Mouse (Mus musculus): Measurements from ENCODE around the gene Plcb3.

DNA sequence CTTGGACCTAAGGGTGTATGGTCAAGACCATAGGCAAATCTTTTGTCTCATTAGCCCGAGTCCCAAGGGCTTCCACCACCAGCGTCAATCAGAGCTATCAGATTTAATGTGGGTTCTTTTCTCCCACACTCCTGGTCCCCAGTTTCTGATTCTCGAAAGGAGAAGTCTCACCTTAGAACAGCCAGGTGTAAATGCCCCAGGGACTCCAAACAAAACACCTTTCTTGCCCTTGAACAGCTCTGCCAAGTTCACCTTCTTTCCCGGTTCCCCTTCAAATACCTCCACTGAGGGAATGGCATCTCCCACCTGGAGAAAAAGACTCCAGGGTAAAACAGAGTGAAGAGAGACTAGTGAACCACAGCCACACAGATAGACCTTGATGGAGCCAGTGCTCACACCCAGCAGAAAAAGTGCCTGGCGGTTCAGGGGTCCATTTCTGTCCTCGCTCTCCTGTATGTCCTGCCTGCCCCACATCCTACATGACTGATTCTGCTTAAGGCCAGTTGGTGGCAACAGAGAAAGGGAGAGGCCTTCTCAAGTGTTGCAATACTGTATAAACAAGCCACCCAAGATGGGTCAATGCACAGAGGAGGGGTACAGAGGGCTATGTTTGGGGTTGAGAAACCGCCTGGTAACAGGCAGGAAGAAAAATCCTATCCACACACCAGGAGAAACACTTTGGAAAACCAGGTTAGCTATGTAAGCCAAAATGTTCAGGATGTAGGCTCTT lies 68.3 kb downstream of the Plcb3 start:
- TF ChIP-seq GATA1 (IDR thresholded peaks at IDR 0.05; ENCODE audit: borderline replicate concordance, low read length) (no peak), FLI1 (IDR thresholded peaks at IDR 0.05; ENCODE audit: low read length) (no peak)

All from megakaryocyte, embryonic 14.5 days (primary cell).